Mouse (Mus musculus) forebrain, embryonic 14.5 days (tissue): ENCODE measurements at regions not wholly inside any gene's neighbourhood (a gene's known extent, or its start where the extent isn't known, plus 50 kb on each side); places are given as distances from the start of the nearest gene placed in this dataset.
A peak's percentile ranks its signal among the peaks of the same experiment; 100 is the strongest.

Experiments
- ATAC-seq: fragments of 200-750 bp; cut with Nextera tagmentation; 2 replicates; pipeline ENCODE4 v1.8.0; 2017; ENCODE audit warnings: mild to moderate bottlenecking, moderate library complexity
- DNase-seq: peaks from one replicate; pipeline ENCODE4 v3.0.0-alpha.2; 2015; ENCODE audit warnings: low spot score
- H3K27ac ChIP-seq: fragments of 300-500 bp; sonication (generic); 2 replicates; pipeline ENCODE4 v1.5.1; 2014; ENCODE audit warnings: low read depth, mild to moderate bottlenecking, control low read depth, low read length, moderate library complexity
- H3K27me3 ChIP-seq: fragments of 300-500 bp; sonication (generic); replicated peaks from 2 replicates; pipeline ENCODE4 v1.6.1; 2014; ENCODE audit warnings: low read length, control low read depth, mixed read lengths; ENCODE audit not compliant: control insufficient read depth, insufficient read depth
- H3K36me3 ChIP-seq: fragments of 300-500 bp; sonication (generic); 2 replicates; pipeline ENCODE4 v1.6.1; 2014; ENCODE audit warnings: low read length, control low read depth; ENCODE audit not compliant: control insufficient read depth, insufficient read depth
- H3K4me1 ChIP-seq: fragments of 300-500 bp; sonication (generic); 2 replicates; pipeline ENCODE4 v1.6.1; 2014; ENCODE audit warnings: antibody characterized with exemption, low read length, control low read depth; ENCODE audit not compliant: control insufficient read depth, insufficient read depth
- H3K4me2 ChIP-seq: fragments of 300-500 bp; sonication (generic); 2 replicates; pipeline ENCODE4 v1.6.1; 2014; ENCODE audit warnings: mild to moderate bottlenecking, control low read depth, low read length
- H3K4me3 ChIP-seq: fragments of 300-500 bp; sonication (generic); 2 replicates; pipeline ENCODE4 v1.5.1; 2014; ENCODE audit warnings: low read depth, low read length, control low read depth
- H3K9ac ChIP-seq: fragments of 300-500 bp; sonication (generic); 2 replicates; pipeline ENCODE4 v1.6.1; 2014; ENCODE audit warnings: mild to moderate bottlenecking, low read length, control low read depth, moderate library complexity
- H3K9me3 ChIP-seq: fragments of 300-500 bp; sonication (generic); replicated peaks from 2 replicates; pipeline ENCODE4 v1.6.1; 2016; ENCODE audit warnings: low read length, control low read depth, mixed read lengths; ENCODE audit not compliant: control insufficient read depth
- WGBS: fragments of 180-500 bp; shearing (Covaris S2); extraction: QIAGEN DNeasy Blood & Tissue Kit; methylation state at CpG from one replicate; pipeline ENCODE4 v1.1.7; 2014; 5-methylcytosine and 5-hydroxymethylcytosine counted together

DNA sequence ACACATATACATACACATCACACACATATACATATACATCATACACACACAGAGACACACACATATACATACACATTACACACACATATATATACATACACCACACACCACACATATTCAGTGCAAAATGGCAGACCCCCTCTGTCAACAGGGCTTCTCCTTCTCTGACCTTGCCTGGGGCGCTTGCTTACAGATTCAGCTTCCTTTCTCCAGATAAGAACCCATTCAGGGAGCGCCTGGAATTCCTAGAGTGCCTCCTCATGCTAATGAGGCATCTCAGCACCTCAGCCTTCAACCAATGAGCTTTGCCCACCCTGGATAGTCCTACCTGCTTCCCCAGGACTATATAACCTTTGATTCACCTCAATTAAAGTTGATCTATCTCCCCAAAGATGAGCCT lies 200.3 kb downstream of the Spata18 start:
- H3K4me1 ChIP-seq = no peaks in the 10 kb centered on the region
- no peak for DNase-seq
- H3K9ac ChIP-seq = no peak overlapping the region
- no peaks in the 10 kb centered on the region for H3K9me3 ChIP-seq
- no peaks in the 10 kb centered on the region for H3K36me3 ChIP-seq
- WGBS = 47% methylated on average over 2 of the region's 2 CpGs
- no peak overlapping the region for H3K4me3 ChIP-seq
- H3K27me3 ChIP-seq = no peaks in the 10 kb centered on the region; the same call in 1 of the 2 replicates
- no peak for ATAC-seq
- H3K4me2 ChIP-seq = no peak overlapping the region
- H3K27ac ChIP-seq = no peak overlapping the region

DNA sequence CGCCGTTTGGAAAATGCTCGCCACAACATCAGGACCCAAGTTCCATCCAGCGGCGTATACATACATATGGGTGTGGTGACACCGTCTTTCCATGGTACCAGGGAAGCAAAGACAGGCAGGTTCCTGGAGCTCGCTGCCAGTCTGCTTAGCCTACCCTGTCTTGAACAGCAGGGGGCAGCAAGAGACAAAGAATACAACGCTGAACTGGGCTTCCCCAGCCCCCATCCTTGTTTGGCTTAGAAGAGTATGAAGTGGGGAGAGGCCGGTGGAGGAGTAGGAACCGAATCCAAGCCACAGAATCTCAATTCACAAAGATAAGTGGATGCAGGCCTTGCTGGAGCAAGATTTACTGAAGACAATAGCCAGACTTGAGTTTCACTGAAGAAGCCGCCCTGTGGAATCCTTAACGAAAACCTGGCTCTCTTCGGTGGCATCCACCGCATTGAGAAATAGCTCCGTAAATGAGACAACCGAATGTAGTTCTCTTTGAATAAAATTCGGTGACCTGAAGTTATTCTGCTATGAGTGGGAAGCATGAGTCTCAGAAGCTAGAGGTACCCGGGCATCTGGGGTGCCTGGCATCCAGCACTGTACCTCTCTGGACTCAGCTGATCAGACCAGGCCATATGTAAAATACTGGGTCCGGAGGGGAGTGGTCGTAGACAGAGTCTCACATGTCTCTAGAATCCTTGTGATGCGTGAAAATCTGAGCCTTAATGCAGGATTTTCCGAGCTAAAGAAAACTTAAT lies 203.0 kb downstream of the Spata18 start:
- Histone ChIP-seq H3K9me3 (no peaks in the 10 kb centered on the region), H3K4me2 (peak overlapping the region; percentile 18; the same call in 1 of the 2 replicates), H3K9ac (no peak overlapping the region), H3K4me3 (no peak overlapping the region), H3K4me1 (no peaks in the 10 kb centered on the region), H3K27me3 (no peaks in the 10 kb centered on the region; the same call in 1 of the 2 replicates), H3K27ac (no peak overlapping the region), H3K36me3 (no peaks in the 10 kb centered on the region)
- DNase-seq = peak; percentile 93
- WGBS = 47% methylated on average over 22 of the region's 22 CpGs
- ATAC-seq = peak; percentile 95

DNA sequence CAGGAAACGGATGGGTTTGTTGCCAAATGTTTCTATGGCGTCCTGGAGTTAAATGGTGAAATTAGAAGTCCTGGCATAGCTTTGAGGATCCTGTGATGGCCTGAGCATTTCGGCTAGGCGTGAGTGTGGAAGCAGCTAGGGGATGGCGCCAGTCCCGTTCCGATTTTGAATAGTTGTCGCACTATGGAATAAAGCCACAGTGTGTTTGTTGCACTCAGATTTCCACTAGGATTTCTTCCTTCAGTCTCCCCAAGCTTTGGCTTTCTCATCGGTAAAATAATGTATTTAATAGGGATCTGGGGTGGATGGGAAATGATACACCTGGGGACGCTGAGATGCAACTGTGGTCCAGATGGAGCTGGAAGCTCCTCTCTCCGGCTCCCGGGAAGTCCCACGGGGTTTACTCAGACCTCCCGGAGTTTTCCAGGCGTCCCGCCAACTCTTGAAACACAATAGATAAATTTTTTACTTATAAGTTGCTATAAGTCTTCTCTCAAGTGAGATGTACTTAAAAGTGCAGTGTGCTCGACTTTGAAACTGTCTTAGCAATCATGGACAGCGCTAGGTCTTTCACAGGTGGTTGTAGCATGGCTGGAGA lies 203.7 kb downstream of the Spata18 start:
- Histone ChIP-seq H3K27ac (no peak overlapping the region), H3K4me2 (no peak overlapping the region), H3K9ac (no peak overlapping the region), H3K27me3 (no peaks in the 10 kb centered on the region; the same call in 1 of the 2 replicates), H3K4me3 (no peak overlapping the region), H3K4me1 (no peaks in the 10 kb centered on the region), H3K36me3 (no peaks in the 10 kb centered on the region), H3K9me3 (no peaks in the 10 kb centered on the region)
- DNase-seq (no peak), ATAC-seq (no peak)
- WGBS = 76% methylated on average over 18 of the region's 18 CpGs

DNA sequence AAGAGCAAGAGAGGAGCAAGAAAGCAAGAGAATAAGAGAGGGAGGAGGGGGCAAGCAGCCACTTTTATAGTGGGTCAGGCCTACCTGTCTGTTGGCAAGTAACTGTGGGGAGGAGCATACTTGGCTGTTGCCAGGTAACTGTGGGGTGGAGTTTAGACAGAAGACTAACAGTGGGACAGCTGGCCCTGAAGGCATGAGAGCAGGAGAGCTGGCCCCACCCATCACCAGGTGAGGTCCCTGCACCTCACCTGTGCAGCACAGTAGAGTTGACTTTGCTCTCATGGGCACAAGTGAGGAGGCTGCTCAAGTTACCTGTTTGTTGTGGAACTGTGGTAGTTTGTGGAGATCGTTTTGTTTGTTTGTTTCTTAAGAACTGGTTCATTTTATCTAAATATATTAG lies 208.1 kb downstream of the Spata18 start:
- Histone ChIP-seq H3K4me2 (no peak overlapping the region), H3K9ac (no peak overlapping the region), H3K27me3 (no peaks in the 10 kb centered on the region), H3K9me3 (no peaks in the 10 kb centered on the region), H3K4me3 (no peak overlapping the region), H3K27ac (no peak overlapping the region), H3K4me1 (no peaks in the 10 kb centered on the region), H3K36me3 (no peaks in the 10 kb centered on the region)
- ATAC-seq = no peak
- no peak for DNase-seq
- 95% methylated on average over 1 of the region's 1 CpGs for WGBS

DNA sequence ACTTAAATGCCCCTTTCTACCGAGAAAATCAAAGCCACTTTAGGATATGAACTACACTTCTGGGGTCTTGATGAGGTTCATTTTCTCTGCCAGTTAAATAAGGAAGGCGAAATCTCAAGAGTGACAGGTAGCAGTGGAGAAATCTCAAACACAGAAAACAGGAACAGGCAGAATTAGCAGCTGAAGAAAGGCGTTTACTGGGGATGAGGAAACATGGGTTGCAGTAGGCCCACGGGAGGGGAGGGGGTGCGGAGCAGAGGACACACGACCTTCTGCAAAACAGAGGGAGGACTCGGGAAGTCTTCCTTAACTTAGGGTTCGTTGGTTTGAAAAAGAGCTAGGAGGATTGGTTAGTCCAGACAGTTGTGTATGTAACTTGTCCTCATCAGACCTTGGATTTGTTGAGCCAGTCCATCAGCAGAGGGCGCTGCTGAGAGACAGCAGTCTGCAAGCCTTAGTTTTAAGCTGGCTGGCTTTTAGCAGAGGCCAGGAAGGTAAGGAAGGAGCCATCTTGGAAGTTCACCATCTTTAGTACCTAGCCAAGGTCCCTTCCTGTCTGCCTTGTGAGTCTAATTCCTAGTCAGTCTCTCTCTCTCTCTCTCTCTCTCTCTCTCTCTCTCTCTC lies 204.0 kb downstream of the Usp46 start:
- 81% methylated on average over 9 of the region's 9 CpGs for WGBS
- Histone ChIP-seq H3K36me3 (no peaks in the 10 kb centered on the region), H3K4me2 (no peak overlapping the region), H3K27ac (no peak overlapping the region), H3K9me3 (no peaks in the 10 kb centered on the region), H3K9ac (no peak overlapping the region), H3K4me1 (no peaks in the 10 kb centered on the region), H3K4me3 (no peak overlapping the region), H3K27me3 (no peaks in the 10 kb centered on the region)
- peak; percentile 78 for DNase-seq
- no peak for ATAC-seq

DNA sequence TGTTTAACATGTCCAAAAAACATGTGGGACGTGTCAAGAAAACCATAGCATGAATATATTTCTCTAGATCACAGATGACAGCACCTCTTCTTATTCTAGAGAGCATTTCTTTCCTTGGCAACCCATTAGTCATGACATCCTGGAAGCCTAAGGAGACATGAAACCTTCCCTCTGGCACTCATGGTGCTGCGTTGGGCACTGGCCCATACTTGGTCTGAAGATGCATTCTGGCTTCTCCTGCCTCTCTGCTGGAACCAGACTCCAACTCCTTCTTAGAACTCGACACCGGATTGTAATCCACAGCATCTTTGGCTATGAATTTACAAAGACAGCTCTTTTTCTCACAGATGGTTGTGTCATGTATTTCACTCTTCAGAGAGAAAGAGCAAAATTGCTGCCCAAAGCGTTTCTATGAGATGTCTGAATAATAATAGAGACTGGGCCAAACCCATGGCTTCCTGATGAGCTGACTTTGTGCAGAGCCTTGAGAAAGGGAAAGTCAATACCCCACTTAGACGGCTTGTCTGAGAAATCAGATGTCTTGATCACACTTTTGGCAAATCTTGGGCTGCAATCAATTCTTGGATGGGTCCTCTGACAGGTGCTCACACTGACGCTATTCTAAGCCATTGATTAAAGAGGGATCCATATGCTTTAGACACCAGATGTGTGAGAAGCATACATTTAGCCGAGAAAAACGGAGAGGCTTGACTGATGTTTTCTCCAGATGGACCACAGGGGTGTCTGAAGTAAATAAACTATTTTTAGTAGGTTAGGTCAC lies 195.4 kb downstream of the Usp46 start:
- Histone ChIP-seq H3K36me3 (no peaks in the 10 kb centered on the region), H3K9me3 (no peaks in the 10 kb centered on the region), H3K4me1 (no peaks in the 10 kb centered on the region), H3K4me2 (no peak overlapping the region), H3K9ac (no peak overlapping the region), H3K27ac (no peak overlapping the region), H3K4me3 (no peak overlapping the region), H3K27me3 (no peaks in the 10 kb centered on the region)
- DNase-seq (no peak), ATAC-seq (no peak)
- 78% methylated on average over 9 of the region's 9 CpGs for WGBS

DNA sequence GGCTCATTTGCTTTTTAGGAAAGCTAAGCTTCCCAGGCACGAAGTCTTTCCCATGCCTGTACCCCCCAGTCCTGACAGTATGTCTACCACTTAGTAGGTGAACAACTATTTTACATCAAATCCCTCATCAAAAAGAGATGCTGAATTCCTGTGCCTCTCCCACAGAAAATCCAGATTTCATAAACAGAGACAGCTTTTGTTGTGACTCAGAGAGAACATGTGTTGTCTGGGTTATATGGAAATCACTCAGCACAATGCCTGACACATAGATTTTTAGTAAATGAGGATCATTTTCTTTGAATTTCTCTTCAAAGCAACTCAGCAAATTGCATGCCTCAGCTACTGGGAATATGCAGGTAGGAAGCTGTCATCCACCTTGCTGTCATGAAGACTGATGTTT lies 193.5 kb downstream of the Usp46 start:
- H3K4me2 ChIP-seq = no peak overlapping the region
- H3K27ac ChIP-seq = no peak overlapping the region
- H3K9ac ChIP-seq = no peak overlapping the region

DNA sequence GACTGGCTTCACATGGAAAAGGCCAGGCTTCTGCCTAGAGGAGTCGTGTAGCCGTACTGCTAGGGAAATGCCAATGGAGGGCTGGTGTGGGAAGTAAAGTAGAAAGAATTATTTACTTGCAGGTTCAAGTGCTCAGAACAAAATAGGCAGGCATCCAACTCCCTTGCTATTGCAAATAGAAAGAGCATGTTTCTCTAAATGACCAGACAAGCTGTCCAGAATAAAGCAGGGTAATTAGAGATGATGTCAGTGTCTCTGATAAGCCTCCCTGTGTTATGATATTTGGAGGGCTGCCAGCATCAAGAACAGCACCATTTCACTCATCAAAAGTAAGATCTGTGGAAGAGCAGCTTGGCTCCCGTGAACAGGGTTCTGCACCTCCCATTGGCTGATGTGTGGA lies 192.4 kb downstream of the Usp46 start:
- peak; percentile 54 for DNase-seq
- H3K36me3 ChIP-seq = no peaks in the 10 kb centered on the region
- H3K4me2 ChIP-seq = no peak overlapping the region
- H3K4me3 ChIP-seq = no peak overlapping the region
- H3K27me3 ChIP-seq = no peaks in the 10 kb centered on the region
- 45% methylated on average over 3 of the region's 3 CpGs for WGBS
- no peaks in the 10 kb centered on the region for H3K9me3 ChIP-seq
- ATAC-seq = no peak
- no peak overlapping the region for H3K9ac ChIP-seq
- H3K27ac ChIP-seq = no peak overlapping the region
- H3K4me1 ChIP-seq = no peaks in the 10 kb centered on the region

More for the DNA sequence above, 193.5 kb downstream of the Usp46 start:
- WGBS = 79% methylated on average over 1 of the region's 1 CpGs
- Histone ChIP-seq H3K36me3 (no peaks in the 10 kb centered on the region), H3K27me3 (no peaks in the 10 kb centered on the region), H3K4me1 (no peaks in the 10 kb centered on the region), H3K9me3 (no peaks in the 10 kb centered on the region), H3K4me3 (no peak overlapping the region)
- DNase-seq = peak; percentile 44
- no peak for ATAC-seq
